Mouse (Mus musculus): ENCODE measurements around the gene Oser1.
A peak's percentile ranks its signal among the peaks of the same experiment; 100 is the strongest.

The Oser1 gene

GRCm38 (mm10) chr2:163401221-163401620, 23.3 kb downstream of the Oser1 start:
- peak; percentile 56 to 59 for DNase-seq (ENCODE audit: low spot score in 2 of 2)

GRCm38 (mm10) chr2:163399222-163399621, 25.3 kb downstream of the Oser1 start:
- no peak for DNase-seq (ENCODE audit: low spot score in 2 of 2)

GRCm38 (mm10) chr2:163398770-163399169, 25.7 kb downstream of the Oser1 start:
- DNase-seq (ENCODE audit: low spot score in 2 of 2), result no peak

- DNase-seq (ENCODE audit: low spot score in 2 of 2), result no peak
These were observed 26.6 kb downstream of the Oser1 start, which contains the start of gene Jph2 for GRCm38 (mm10) chr2:163397905-163398304. Gene Jph2 (minus strand): TSS chr2:163397993.

- no peak for DNase-seq (ENCODE audit: low spot score in 2 of 2)
These were observed 27.4 kb downstream of the Oser1 start for GRCm38 (mm10) chr2:163397071-163397470.

GRCm38 (mm10) chr2:163394977-163395376, 29.5 kb downstream of the Oser1 start:
- DNase-seq (ENCODE audit: low spot score in 2 of 2), result no peak

GRCm38 (mm10) chr2:163393976-163394375, 30.5 kb downstream of the Oser1 start:
- no peak for DNase-seq (ENCODE audit: low spot score in 2 of 2)

- DNase-seq (ENCODE audit: low spot score in 2 of 2), result no peak
These were observed 31.3 kb downstream of the Oser1 start for GRCm38 (mm10) chr2:163393241-163393640.

GRCm38 (mm10) chr2:163392436-163392835, 32.1 kb downstream of the Oser1 start:
- DNase-seq (ENCODE audit: low spot score in 2 of 2), result no peak

GRCm38 (mm10) chr2:163386423-163387190, 37.9 kb downstream of the Oser1 start:
- DNase-seq (ENCODE audit: low spot score in 2 of 2), result no peak

- DNase-seq (ENCODE audit: low spot score in 2 of 2), result no peak
These were observed 39.4 kb downstream of the Oser1 start for GRCm38 (mm10) chr2:163385126-163385525.

- no peak for DNase-seq (ENCODE audit: low spot score in 2 of 2)
These were observed 43.3 kb downstream of the Oser1 start for GRCm38 (mm10) chr2:163381246-163381645.

GRCm38 (mm10) chr2:163379366-163379765, 45.1 kb downstream of the Oser1 start:
- DNase-seq (ENCODE audit: low spot score in 2 of 2), result no peak

GRCm38 (mm10) chr2:163376082-163376481, 48.4 kb downstream of the Oser1 start:
- DNase-seq (ENCODE audit: low spot score in 2 of 2), result no peak

- no peak for DNase-seq (ENCODE audit: low spot score in 2 of 2)
These were observed 49.0 kb downstream of the Oser1 start for GRCm38 (mm10) chr2:163375468-163375867.

- no peak for DNase-seq (ENCODE audit: low spot score in 2 of 2)
These were observed 51.9 kb downstream of the Oser1 start for GRCm38 (mm10) chr2:163372627-163373026.

- DNase-seq (ENCODE audit: low spot score in 2 of 2), result no peak
These were observed 54.3 kb downstream of the Oser1 start for GRCm38 (mm10) chr2:163370175-163370574.

GRCm38 (mm10) chr2:163364785-163365541, 59.5 kb downstream of the Oser1 start:
- DNase-seq (ENCODE audit: low spot score in 2 of 2), result no peak

GRCm38 (mm10) chr2:163362940-163363921, 61.3 kb downstream of the Oser1 start:
- no peak for DNase-seq (ENCODE audit: low spot score in 2 of 2)

- no peak for DNase-seq (ENCODE audit: low spot score in 2 of 2)
These were observed 63.5 kb downstream of the Oser1 start for GRCm38 (mm10) chr2:163360858-163361623.

GRCm38 (mm10) chr2:163359253-163359652, 65.2 kb downstream of the Oser1 start:
- DNase-seq (ENCODE audit: low spot score in 2 of 2), result no peak

Measured in right cerebral cortex, postnatal 36 days (tissue).